Mouse (Mus musculus): ENCODE data around the gene Mettl6.

The Mettl6 gene

GRCm38 (mm10) chr14:31432424-31432823, 62.4 kb downstream of the Mettl6 start:
- DNase-seq (ENCODE audit: low read depth, low spot score) = no peak

GRCm38 (mm10) chr14:31431789-31432330, 63.0 kb downstream of the Mettl6 start:
- no peak for DNase-seq (ENCODE audit: low read depth, low spot score)

- DNase-seq (ENCODE audit: low read depth, low spot score) = no peak
Measured at GRCm38 (mm10) chr14:31429004-31429395, 65.8 kb downstream of the Mettl6 start.

- DNase-seq (ENCODE audit: low read depth, low spot score) = no peak
Measured at GRCm38 (mm10) chr14:31428211-31429003, 66.4 kb downstream of the Mettl6 start.

Measured in embryo, embryonic 11.5 days (tissue).